Mouse (Mus musculus) ES-E14 (cell line): Measurements from ENCODE around the gene Med9.

Experiments used
- CHD2 ChIP-seq: IDR thresholded peaks from 2 replicates; pipeline ENCODE4 v1.6.1; 2014; ENCODE audit warnings: mild to moderate bottlenecking, low read depth, low read length, inconsistent platforms
- MAFK ChIP-seq: IDR thresholded peaks from 2 replicates; pipeline ENCODE4 v1.6.1; 2014; ENCODE audit warnings: mild to moderate bottlenecking, low read depth, low read length, inconsistent platforms; ENCODE audit not compliant: insufficient read depth
- ZNF384 ChIP-seq: IDR thresholded peaks from 2 replicates; pipeline ENCODE4 v1.6.1; 2012; ENCODE audit warnings: low read depth, low read length, inconsistent platforms

DNA sequence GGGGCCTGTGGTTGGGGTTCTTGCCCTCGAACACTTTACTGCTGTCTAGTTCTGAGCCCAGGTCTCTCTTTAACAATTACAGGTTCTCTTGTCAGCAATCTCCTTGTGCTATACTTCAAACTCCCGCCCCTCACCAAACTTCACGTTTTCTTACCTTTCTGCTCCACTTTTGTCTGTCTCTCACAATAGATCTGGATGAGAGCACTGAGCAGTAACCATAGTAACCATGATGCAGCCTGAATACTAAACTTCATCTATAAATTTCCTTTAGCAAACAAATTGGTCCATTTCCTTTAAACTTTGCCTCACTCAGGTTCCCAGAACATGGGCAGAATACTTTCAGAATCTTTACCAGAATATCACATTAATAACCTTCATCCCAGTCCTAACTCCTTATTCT is 61.4 kb downstream of the Med9 start:
- no peak for TF ChIP-seq MAFK
- no peak for TF ChIP-seq CHD2
- TF ChIP-seq ZNF384 = no peak
